Mouse (Mus musculus) hindbrain, embryonic 13.5 days (tissue): ENCODE data around the gene Bend6. TPM values are rescaled to one million over a fixed set of nuclear protein-coding genes. Genes with fewer than 3 reads are reported as not detected.

ENCODE experiments used
- ATAC-seq: fragments of 200-750 bp; cut with Nextera tagmentation; 2 replicates; pipeline ENCODE4 v1.8.0; 2017; ENCODE audit warnings: moderate TSS enrichment; ENCODE audit not compliant: low FRiP score
- H3K27ac ChIP-seq: fragments of 300-500 bp; sonication (generic); 2 replicates; pipeline ENCODE4 v1.5.1; 2015; ENCODE audit warnings: inconsistent platforms, mild to moderate bottlenecking, moderate library complexity
- H3K27me3 ChIP-seq: fragments of 300-500 bp; sonication (generic); 2 replicates; pipeline ENCODE4 v1.6.1; 2015; ENCODE audit warnings: mild to moderate bottlenecking, inconsistent platforms
- H3K36me3 ChIP-seq: fragments of 300-500 bp; sonication (generic); 2 replicates; pipeline ENCODE4 v1.6.1; 2015; ENCODE audit warnings: mild to moderate bottlenecking, inconsistent platforms
- H3K4me1 ChIP-seq: fragments of 300-500 bp; sonication (generic); replicated peaks from 2 replicates; pipeline ENCODE4 v1.6.1; 2015; ENCODE audit warnings: inconsistent platforms
- H3K4me2 ChIP-seq: fragments of 300-500 bp; sonication (generic); 2 replicates; pipeline ENCODE4 v1.6.1; 2015; ENCODE audit warnings: inconsistent platforms, mild to moderate bottlenecking, moderate library complexity
- H3K4me3 ChIP-seq: fragments of 300-500 bp; sonication (generic); 2 replicates; pipeline ENCODE4 v1.5.1; 2015; ENCODE audit warnings: mild to moderate bottlenecking, inconsistent platforms
- H3K9ac ChIP-seq: fragments of 300-500 bp; sonication (generic); 2 replicates; pipeline ENCODE4 v1.6.1; 2015; ENCODE audit warnings: mild to moderate bottlenecking, inconsistent platforms
- H3K9me3 ChIP-seq: fragments of 300-500 bp; sonication (generic); 2 replicates; pipeline ENCODE4 v1.6.1; 2016; ENCODE audit warnings: inconsistent platforms
- WGBS: fragments of 180-500 bp; shearing (Covaris S2); methylation state at CpG from one replicate; pipeline ENCODE4 v1.1.7; 2015; 5-methylcytosine and 5-hydroxymethylcytosine counted together
- polyA plus RNA-seq: library from polyadenylated mRNA; unstranded; fragments of >200 nt; fragmentation: Nextera tagmentation; extraction: Ambion mirVana; gene quantifications from 2 replicates; pipeline ENCODE4 v1.2.1, GENCODE M21; 2015

Bend6 gene
- 20.5 and 22.9 TPM in 2 replicates for polyA plus RNA-seq

GRCm38 (mm10) chr1:33907421-33908190 is at the start of gene Bend6:
TSS of gene Bend6 (minus strand) at chr1:33907816.
- peaks cover 30% of the 10 kb centered on the region for H3K4me1 ChIP-seq
- no peaks in the 10 kb centered on the region for H3K9me3 ChIP-seq
- peak within 1 kb of the TSS; percentile 91 for H3K27ac ChIP-seq
- WGBS = under 1% methylated on average over 96 of the region's 110 CpGs
- peak within 1 kb of the TSS; percentile 64 for H3K4me3 ChIP-seq
- peak within 1 kb of the TSS; percentile 85 for H3K4me2 ChIP-seq
- H3K9ac ChIP-seq = peak within 1 kb of the TSS; percentile 79
- H3K36me3 ChIP-seq = no peaks in the 10 kb centered on the region
- peaks cover 18% of the 10 kb centered on the region for H3K27me3 ChIP-seq
- peak; percentile 88 for ATAC-seq

GRCm38 (mm10) chr1:33955626-33956025 is 48.0 kb upstream of the Bend6 start:
- no peak overlapping the region for H3K4me2 ChIP-seq
- WGBS = 93% methylated on average over 6 of the region's 6 CpGs
- H3K9ac ChIP-seq = no peak overlapping the region
- H3K9me3 ChIP-seq = 0 out of 2 replicates have a peak, but pooled peaks cover 3% of the 10 kb centered on the region
- no peaks in the 10 kb centered on the region for H3K27me3 ChIP-seq
- no peaks in the 10 kb centered on the region for H3K4me1 ChIP-seq
- no peak overlapping the region for H3K27ac ChIP-seq
- H3K36me3 ChIP-seq = no peaks in the 10 kb centered on the region; the same call in 1 of the 2 replicates
- ATAC-seq = no peak
- H3K4me3 ChIP-seq = no peak overlapping the region

- Histone ChIP-seq H3K4me3 (no peak overlapping the region), H3K4me2 (no peak overlapping the region), H3K27me3 (no peaks in the 10 kb centered on the region), H3K36me3 (no peaks in the 10 kb centered on the region), H3K9ac (no peak overlapping the region), H3K27ac (no peak overlapping the region), H3K4me1 (no peaks in the 10 kb centered on the region), H3K9me3 (no peaks in the 10 kb centered on the region)
- ATAC-seq = no peak
- WGBS = 89% methylated on average over 5 of the region's 5 CpGs
Measured at GRCm38 (mm10) chr1:33948511-33948910, 40.9 kb upstream of the Bend6 start.

GRCm38 (mm10) chr1:33947838-33948237 is 40.2 kb upstream of the Bend6 start:
- Histone ChIP-seq H3K4me2 (no peak overlapping the region), H3K27me3 (no peaks in the 10 kb centered on the region), H3K9ac (no peak overlapping the region), H3K4me1 (no peaks in the 10 kb centered on the region), H3K36me3 (no peaks in the 10 kb centered on the region), H3K9me3 (no peaks in the 10 kb centered on the region), H3K27ac (no peak overlapping the region), H3K4me3 (no peak overlapping the region)
- WGBS = 85% methylated on average over 6 of the region's 6 CpGs
- ATAC-seq = no peak

GRCm38 (mm10) chr1:33946601-33947395 is 39.2 kb upstream of the Bend6 start:
- H3K27me3 ChIP-seq = no peaks in the 10 kb centered on the region
- no peak overlapping the region for H3K27ac ChIP-seq
- H3K4me3 ChIP-seq = no peak overlapping the region
- H3K4me1 ChIP-seq = no peaks in the 10 kb centered on the region
- H3K36me3 ChIP-seq = no peaks in the 10 kb centered on the region
- 83% methylated on average over 12 of the region's 12 CpGs for WGBS
- H3K9ac ChIP-seq = no peak overlapping the region
- no peak; the same call in 1 of the 2 replicates for ATAC-seq
- no peak overlapping the region for H3K4me2 ChIP-seq
- H3K9me3 ChIP-seq = no peaks in the 10 kb centered on the region

- Histone ChIP-seq H3K4me1 (no peaks in the 10 kb centered on the region), H3K36me3 (no peaks in the 10 kb centered on the region), H3K27me3 (no peaks in the 10 kb centered on the region), H3K9ac (no peak overlapping the region), H3K4me2 (no peak overlapping the region), H3K9me3 (no peaks in the 10 kb centered on the region), H3K27ac (no peak overlapping the region), H3K4me3 (no peak overlapping the region)
- 92% methylated on average over 6 of the region's 6 CpGs for WGBS
- ATAC-seq = no peak
Measured at GRCm38 (mm10) chr1:33945756-33946155, 38.1 kb upstream of the Bend6 start.

GRCm38 (mm10) chr1:33944977-33945750 is 37.5 kb upstream of the Bend6 start:
- H3K9me3 ChIP-seq = no peaks in the 10 kb centered on the region
- no peak overlapping the region for H3K4me3 ChIP-seq
- 0 out of 2 replicates have a peak, but pooled peaks have one; percentile 43 for ATAC-seq
- no peak overlapping the region for H3K9ac ChIP-seq
- WGBS = 72% methylated on average over 17 of the region's 17 CpGs
- no peak overlapping the region for H3K27ac ChIP-seq
- no peaks in the 10 kb centered on the region for H3K27me3 ChIP-seq
- no peaks in the 10 kb centered on the region for H3K36me3 ChIP-seq
- no peaks in the 10 kb centered on the region for H3K4me1 ChIP-seq
- H3K4me2 ChIP-seq = no peak overlapping the region

GRCm38 (mm10) chr1:33943943-33944342 is 36.3 kb upstream of the Bend6 start:
- 87% methylated on average over 2 of the region's 2 CpGs for WGBS
- Histone ChIP-seq H3K4me3 (no peak overlapping the region), H3K27ac (no peak overlapping the region), H3K4me2 (no peak overlapping the region), H3K9me3 (no peaks in the 10 kb centered on the region), H3K36me3 (no peaks in the 10 kb centered on the region), H3K9ac (no peak overlapping the region), H3K4me1 (no peaks in the 10 kb centered on the region), H3K27me3 (no peaks in the 10 kb centered on the region)
- ATAC-seq = no peak

GRCm38 (mm10) chr1:33942638-33943037 is 35.0 kb upstream of the Bend6 start:
- H3K27me3 ChIP-seq = no peaks in the 10 kb centered on the region
- no peaks in the 10 kb centered on the region for H3K9me3 ChIP-seq
- H3K4me2 ChIP-seq = no peak overlapping the region
- ATAC-seq = no peak
- 96% methylated on average over 8 of the region's 8 CpGs for WGBS
- H3K27ac ChIP-seq = no peak overlapping the region
- H3K4me3 ChIP-seq = no peak overlapping the region
- H3K4me1 ChIP-seq = no peaks in the 10 kb centered on the region
- H3K9ac ChIP-seq = no peak overlapping the region
- H3K36me3 ChIP-seq = no peaks in the 10 kb centered on the region

GRCm38 (mm10) chr1:33940364-33940928 is 32.8 kb upstream of the Bend6 start:
- Histone ChIP-seq H3K36me3 (no peaks in the 10 kb centered on the region), H3K4me1 (no peaks in the 10 kb centered on the region), H3K9me3 (no peaks in the 10 kb centered on the region), H3K9ac (no peak overlapping the region), H3K27ac (no peak overlapping the region), H3K4me2 (no peak overlapping the region), H3K4me3 (no peak overlapping the region), H3K27me3 (no peaks in the 10 kb centered on the region)
- WGBS = 85% methylated on average over 11 of the region's 11 CpGs
- no peak for ATAC-seq

- no peak overlapping the region for H3K27ac ChIP-seq
- no peak for ATAC-seq
- H3K4me3 ChIP-seq = no peak overlapping the region
- no peaks in the 10 kb centered on the region for H3K9me3 ChIP-seq
- no peaks in the 10 kb centered on the region for H3K27me3 ChIP-seq
- H3K4me2 ChIP-seq = no peak overlapping the region
- no peaks in the 10 kb centered on the region for H3K4me1 ChIP-seq
- no peaks in the 10 kb centered on the region for H3K36me3 ChIP-seq
- WGBS = 88% methylated on average over 5 of the region's 5 CpGs
- H3K9ac ChIP-seq = no peak overlapping the region
Measured at GRCm38 (mm10) chr1:33939828-33940227, 32.2 kb upstream of the Bend6 start.

- no peak overlapping the region for H3K4me2 ChIP-seq
- WGBS = 85% methylated on average over 3 of the region's 3 CpGs
- no peaks in the 10 kb centered on the region for H3K9me3 ChIP-seq
- no peak for ATAC-seq
- H3K4me3 ChIP-seq = no peak overlapping the region
- no peaks in the 10 kb centered on the region for H3K36me3 ChIP-seq
- no peaks in the 10 kb centered on the region for H3K27me3 ChIP-seq
- H3K4me1 ChIP-seq = peaks cover 5% of the 10 kb centered on the region; the same call in 1 of the 2 replicates
- H3K27ac ChIP-seq = no peak overlapping the region
- no peak overlapping the region for H3K9ac ChIP-seq
Measured at GRCm38 (mm10) chr1:33935946-33936345, 28.3 kb upstream of the Bend6 start.
